Mouse (Mus musculus): ENCODE measurements around the gene Gm44790.
"Not testable (repeated sequence)": the region's sequence is repeated elsewhere in the genome, so short reads cannot be mapped to it uniquely, and the experiment has no call there.

Gene Gm44790

GRCm38 (mm10) chr6:86426358-86426757 is at the start of gene Gm44790:
Gene Gm44790 (plus strand): TSS chr6:86426658.
- DNase-seq (ENCODE audit: low spot score), result no peak

GRCm38 (mm10) chr6:86378341-86378740 is 48.1 kb upstream of the Gm44790 start:
- DNase-seq (ENCODE audit: low spot score), result no peak

- DNase-seq (ENCODE audit: low spot score), result not testable (repeated sequence)
Observed at GRCm38 (mm10) chr6:86380112-86380511, 46.3 kb upstream of the Gm44790 start.

- no peak for DNase-seq (ENCODE audit: low spot score)
Observed at GRCm38 (mm10) chr6:86382551-86382950, 43.9 kb upstream of the Gm44790 start.

- DNase-seq (ENCODE audit: low spot score), result no peak
Observed at GRCm38 (mm10) chr6:86383370-86383769, 43.1 kb upstream of the Gm44790 start.

- DNase-seq (ENCODE audit: low spot score), result no peak
Observed at GRCm38 (mm10) chr6:86384692-86385091, 41.8 kb upstream of the Gm44790 start.

GRCm38 (mm10) chr6:86385362-86386104 is 40.9 kb upstream of the Gm44790 start:
- no peak for DNase-seq (ENCODE audit: low spot score)

- DNase-seq (ENCODE audit: low spot score), result no peak
Observed at GRCm38 (mm10) chr6:86387313-86387712, 39.1 kb upstream of the Gm44790 start.

- DNase-seq (ENCODE audit: low spot score), result no peak
Observed at GRCm38 (mm10) chr6:86388461-86388860, 38.0 kb upstream of the Gm44790 start.

- DNase-seq (ENCODE audit: low spot score), result no peak
Observed at GRCm38 (mm10) chr6:86391326-86391725, 35.1 kb upstream of the Gm44790 start.

GRCm38 (mm10) chr6:86393187-86393586 is 33.3 kb upstream of the Gm44790 start:
- DNase-seq (ENCODE audit: low spot score), result no peak

- DNase-seq (ENCODE audit: low spot score), result no peak
Observed at GRCm38 (mm10) chr6:86394078-86394720, 32.3 kb upstream of the Gm44790 start.

- no peak for DNase-seq (ENCODE audit: low spot score)
Observed at GRCm38 (mm10) chr6:86395021-86395420, 31.4 kb upstream of the Gm44790 start.

GRCm38 (mm10) chr6:86395969-86396368 is 30.5 kb upstream of the Gm44790 start:
- no peak for DNase-seq (ENCODE audit: low spot score)

- DNase-seq (ENCODE audit: low spot score), result peak; percentile 87
Observed at GRCm38 (mm10) chr6:86396581-86397256, 29.7 kb upstream of the Gm44790 start, which contains the start of gene Pcyox1. Gene Pcyox1 (minus strand): TSS chr6:86397154.

GRCm38 (mm10) chr6:86397257-86397980 is 29.0 kb upstream of the Gm44790 start:
- DNase-seq (ENCODE audit: low spot score), result no peak

- peak; percentile 71 for DNase-seq (ENCODE audit: low spot score)
Observed at GRCm38 (mm10) chr6:86398986-86399385, 27.5 kb upstream of the Gm44790 start.

GRCm38 (mm10) chr6:86399995-86400394 is 26.5 kb upstream of the Gm44790 start:
- DNase-seq (ENCODE audit: low spot score), result no peak

GRCm38 (mm10) chr6:86400972-86401371 is 25.5 kb upstream of the Gm44790 start:
- peak; percentile 88 for DNase-seq (ENCODE audit: low spot score)

GRCm38 (mm10) chr6:86402681-86403607 is 23.5 kb upstream of the Gm44790 start:
- peak; percentile 33 for DNase-seq (ENCODE audit: low spot score)

- DNase-seq (ENCODE audit: low spot score), result peak; percentile 92
Observed at GRCm38 (mm10) chr6:86403728-86404099, 22.7 kb upstream of the Gm44790 start.

Measured in MN1 (cell line).